Mouse (Mus musculus) liver, embryonic 11.5 days (tissue): ENCODE data around the gene Bola1. TPM values are rescaled to one million over a fixed set of nuclear protein-coding genes. Genes with fewer than 3 reads are reported as not detected.

Experiments used
- ATAC-seq: fragments of 200-750 bp; cut with Nextera tagmentation; replicated peaks from 2 replicates; pipeline ENCODE4 v1.8.0; 2017; ENCODE audit warnings: moderate number of reproducible peaks, mild to moderate bottlenecking, moderate TSS enrichment, moderate library complexity; ENCODE audit not compliant: low FRiP score
- DNase-seq: peaks from one replicate; pipeline ENCODE4 v3.0.0-alpha.2; 2017; ENCODE audit warnings: low spot score
- H3K27ac ChIP-seq: fragments of 300-500 bp; sonication (generic); 2 replicates; pipeline ENCODE4 v1.5.1; 2014; ENCODE audit warnings: mild to moderate bottlenecking, low read depth, low read length, control low read depth
- H3K27me3 ChIP-seq: fragments of 300-500 bp; sonication (generic); replicated peaks from 2 replicates; pipeline ENCODE4 v1.6.1; 2014; ENCODE audit warnings: low read length, mixed read lengths; ENCODE audit not compliant: control insufficient read depth, insufficient read depth
- H3K36me3 ChIP-seq: fragments of 300-500 bp; sonication (generic); 2 replicates; pipeline ENCODE4 v1.6.1; 2014; ENCODE audit warnings: mild to moderate bottlenecking, low read length, moderate library complexity, mixed read lengths; ENCODE audit not compliant: control insufficient read depth, insufficient read depth
- H3K4me1 ChIP-seq: fragments of 300-500 bp; sonication (generic); replicated peaks from 2 replicates; pipeline ENCODE4 v1.6.1; 2014; ENCODE audit warnings: low read length, mixed read lengths; ENCODE audit not compliant: control insufficient read depth, insufficient read depth
- H3K4me2 ChIP-seq: fragments of 300-500 bp; sonication (generic); 2 replicates; pipeline ENCODE4 v1.6.1; 2014; ENCODE audit warnings: mild to moderate bottlenecking, control low read depth, moderate library complexity
- H3K4me3 ChIP-seq: fragments of 300-500 bp; sonication (generic); 2 replicates; pipeline ENCODE4 v1.5.1; 2014; ENCODE audit warnings: low read depth, low read length, control low read depth
- H3K9ac ChIP-seq: fragments of 300-500 bp; sonication (generic); 2 replicates; pipeline ENCODE4 v1.6.1; 2014; ENCODE audit warnings: low read depth, low read length, control low read depth
- H3K9me3 ChIP-seq: fragments of 300-500 bp; sonication (generic); 2 replicates; pipeline ENCODE4 v1.6.1; 2016; ENCODE audit warnings: low read length, inconsistent platforms, mixed read lengths; ENCODE audit not compliant: control insufficient read depth
- WGBS: fragments of 180-500 bp; shearing (Covaris S2); extraction: QIAGEN DNeasy Blood & Tissue Kit; methylation state at CpG from one replicate; pipeline ENCODE4 v1.1.7; 2014; 5-methylcytosine and 5-hydroxymethylcytosine counted together
- polyA plus RNA-seq: library from polyadenylated mRNA; unstranded; fragments of >200 nt; fragmentation: Nextera tagmentation; extraction: Ambion mirVana; gene quantifications from 2 replicates; pipeline ENCODE4 v1.2.1, GENCODE M21; 2014

Gene Bola1
- polyA plus RNA-seq, 1 experiment from 2014 or later, result 98.8 TPM

DNA sequence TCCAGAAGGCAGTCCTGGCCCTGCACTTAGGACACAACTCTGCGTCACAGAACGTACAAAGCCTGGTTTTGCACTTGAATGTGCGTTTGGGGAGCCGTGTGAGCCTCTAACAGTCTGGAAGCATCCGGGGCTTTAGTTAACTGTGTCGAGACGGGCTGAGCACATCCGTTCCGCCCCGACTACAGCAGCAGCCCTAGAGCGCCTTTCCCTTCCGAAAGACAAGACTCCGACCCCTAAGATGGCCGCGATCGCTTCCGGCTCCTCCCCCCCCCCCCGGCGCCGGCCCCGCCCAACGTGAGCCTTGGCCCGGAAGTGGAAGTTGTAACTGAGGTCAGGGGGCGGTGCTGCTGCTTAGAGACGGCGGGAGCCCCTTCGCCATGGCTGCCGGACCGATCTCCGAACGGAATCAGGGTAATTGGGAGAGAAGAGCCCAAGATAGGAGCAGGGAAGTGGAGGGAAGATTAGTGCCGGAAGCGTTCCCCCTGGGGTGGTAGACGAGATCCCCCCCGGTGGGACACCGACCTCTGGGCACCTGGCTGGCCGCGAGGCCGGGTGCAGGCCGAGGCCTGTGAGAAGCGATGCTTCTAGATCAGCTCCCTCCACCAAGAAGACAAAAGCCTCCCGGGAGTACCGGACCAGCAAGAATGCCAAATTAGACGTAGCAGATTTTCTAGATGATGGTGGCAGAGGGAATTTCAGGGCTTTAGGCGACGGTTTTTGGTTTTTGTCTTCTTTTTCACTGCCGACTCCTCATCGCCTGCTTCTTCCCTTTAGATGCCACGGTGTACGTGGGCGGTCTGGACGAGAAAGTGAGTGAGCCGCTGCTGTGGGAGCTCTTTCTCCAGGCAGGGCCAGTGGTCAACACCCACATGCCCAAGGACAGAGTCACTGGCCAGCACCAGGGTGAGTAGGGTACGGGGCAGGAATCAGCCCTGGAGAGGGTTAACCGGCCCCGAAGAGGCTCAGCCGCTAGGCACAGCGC lies 47.0 kb downstream of the Bola1 start, which contains the start of gene Sf3b4:
TSS of gene Sf3b4 (plus strand) at position 136 of the 982 bp plus-strand sequence.
- H3K36me3 ChIP-seq, result peaks cover 30% of the 10 kb centered on the region
- H3K4me2 ChIP-seq, result peak within 1 kb of the TSS; percentile 95
- no peaks in the 10 kb centered on the region for H3K9me3 ChIP-seq
- ATAC-seq (peak; percentile 91), DNase-seq (peak; percentile 97)
- H3K9ac ChIP-seq, result peak within 1 kb of the TSS; percentile 96
- peaks cover 19% of the 10 kb centered on the region for H3K4me1 ChIP-seq
- WGBS, result under 1% methylated on average over 58 of the region's 58 CpGs
- H3K4me3 ChIP-seq, result peak within 1 kb of the TSS; percentile 87
- no peaks in the 10 kb centered on the region for H3K27me3 ChIP-seq
- H3K27ac ChIP-seq, result peak within 1 kb of the TSS; percentile 95

- Histone ChIP-seq H3K4me3 (peak overlapping the region; percentile 87), H3K36me3 (peaks cover 27% of the 10 kb centered on the region), H3K27ac (peak overlapping the region; percentile 95), H3K4me1 (peaks cover 19% of the 10 kb centered on the region), H3K9ac (peak overlapping the region; percentile 96), H3K27me3 (no peaks in the 10 kb centered on the region), H3K4me2 (peak overlapping the region; percentile 95), H3K9me3 (no peaks in the 10 kb centered on the region)
- WGBS, result 19% methylated on average over 18 of the region's 18 CpGs
- DNase-seq (no peak), ATAC-seq (no peak)
These were observed 47.8 kb downstream of the Bola1 start for GRCm38 (mm10) chr3:96171583-96172196.

- no peak for ATAC-seq
- Histone ChIP-seq H3K36me3 (peaks cover 22% of the 10 kb centered on the region), H3K9ac (peak overlapping the region; percentile 96), H3K4me2 (peak overlapping the region; percentile 95), H3K27ac (peak overlapping the region; percentile 95; the same call in 1 of the 2 replicates), H3K27me3 (no peaks in the 10 kb centered on the region), H3K9me3 (no peaks in the 10 kb centered on the region), H3K4me1 (peaks cover 19% of the 10 kb centered on the region), H3K4me3 (peak overlapping the region; percentile 87)
- WGBS, result 51% methylated on average over 10 of the region's 10 CpGs
- DNase-seq, result no peak
These were observed 48.4 kb downstream of the Bola1 start for GRCm38 (mm10) chr3:96170976-96171545.

- ATAC-seq (no peak), DNase-seq (no peak)
- Histone ChIP-seq H3K36me3 (peaks cover 16% of the 10 kb centered on the region), H3K4me2 (peak overlapping the region; percentile 4; the same call in 1 of the 2 replicates), H3K4me3 (no peak overlapping the region), H3K9ac (peak overlapping the region; percentile 10; the same call in 1 of the 2 replicates), H3K27ac (no peak overlapping the region), H3K4me1 (peaks cover 19% of the 10 kb centered on the region), H3K9me3 (no peaks in the 10 kb centered on the region), H3K27me3 (no peaks in the 10 kb centered on the region)
- WGBS, result 76% methylated on average over 4 of the region's 4 CpGs
These were observed 49.2 kb downstream of the Bola1 start for GRCm38 (mm10) chr3:96170276-96170675.

DNA sequence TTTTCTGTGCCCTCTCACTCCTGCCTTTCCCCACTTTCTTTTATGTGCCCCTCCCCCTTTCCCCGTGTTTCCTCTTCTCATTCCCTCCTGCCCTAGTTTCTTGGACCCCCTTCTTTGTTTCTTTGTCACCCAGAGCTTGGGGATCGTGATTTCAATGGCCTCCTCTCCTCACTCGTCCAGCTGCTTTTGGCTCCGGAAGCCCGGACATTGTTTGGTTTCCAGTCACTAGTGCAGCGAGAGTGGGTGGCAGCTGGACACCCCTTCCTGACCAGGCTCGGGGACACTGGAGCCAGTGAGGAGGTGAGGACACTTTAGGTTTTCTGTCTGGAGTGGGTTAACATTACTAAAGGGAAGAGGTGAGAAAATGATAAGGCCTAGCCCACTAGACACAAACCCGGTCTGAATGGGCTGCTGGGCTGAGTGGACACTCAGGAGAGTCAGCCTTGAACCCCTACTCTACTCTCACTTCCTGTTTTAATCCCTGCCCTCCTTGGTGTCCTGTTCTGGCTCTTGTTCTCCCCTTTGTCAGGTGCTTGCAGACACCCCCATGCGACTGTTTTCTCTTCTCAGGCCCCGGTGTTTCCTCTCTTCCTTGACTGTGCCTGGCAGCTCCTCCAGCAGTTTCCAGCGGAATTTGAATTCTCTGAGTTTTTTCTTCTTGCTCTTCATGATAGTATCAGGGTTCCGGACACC lies 50.9 kb downstream of the Bola1 start:
- Histone ChIP-seq H3K4me2 (no peak overlapping the region), H3K27ac (no peak overlapping the region), H3K4me1 (peaks cover 6% of the 10 kb centered on the region), H3K9ac (no peak overlapping the region), H3K36me3 (peaks cover 3% of the 10 kb centered on the region; the same call in 1 of the 2 replicates), H3K27me3 (peaks cover 1% of the 10 kb centered on the region; the same call in 1 of the 2 replicates), H3K4me3 (no peak overlapping the region), H3K9me3 (no peaks in the 10 kb centered on the region)
- DNase-seq, result no peak
- WGBS, result 75% methylated on average over 12 of the region's 12 CpGs
- ATAC-seq, result no peak

- Histone ChIP-seq H3K27ac (no peak overlapping the region), H3K9me3 (no peaks in the 10 kb centered on the region), H3K27me3 (peaks cover 25% of the 10 kb centered on the region), H3K4me2 (no peak overlapping the region), H3K36me3 (no peaks in the 10 kb centered on the region), H3K4me1 (peaks cover 11% of the 10 kb centered on the region), H3K9ac (no peak overlapping the region), H3K4me3 (no peak overlapping the region)
- DNase-seq (no peak), ATAC-seq (no peak)
- 87% methylated on average over 6 of the region's 6 CpGs for WGBS
These were observed 56.5 kb downstream of the Bola1 start for GRCm38 (mm10) chr3:96163040-96163439.

DNA sequence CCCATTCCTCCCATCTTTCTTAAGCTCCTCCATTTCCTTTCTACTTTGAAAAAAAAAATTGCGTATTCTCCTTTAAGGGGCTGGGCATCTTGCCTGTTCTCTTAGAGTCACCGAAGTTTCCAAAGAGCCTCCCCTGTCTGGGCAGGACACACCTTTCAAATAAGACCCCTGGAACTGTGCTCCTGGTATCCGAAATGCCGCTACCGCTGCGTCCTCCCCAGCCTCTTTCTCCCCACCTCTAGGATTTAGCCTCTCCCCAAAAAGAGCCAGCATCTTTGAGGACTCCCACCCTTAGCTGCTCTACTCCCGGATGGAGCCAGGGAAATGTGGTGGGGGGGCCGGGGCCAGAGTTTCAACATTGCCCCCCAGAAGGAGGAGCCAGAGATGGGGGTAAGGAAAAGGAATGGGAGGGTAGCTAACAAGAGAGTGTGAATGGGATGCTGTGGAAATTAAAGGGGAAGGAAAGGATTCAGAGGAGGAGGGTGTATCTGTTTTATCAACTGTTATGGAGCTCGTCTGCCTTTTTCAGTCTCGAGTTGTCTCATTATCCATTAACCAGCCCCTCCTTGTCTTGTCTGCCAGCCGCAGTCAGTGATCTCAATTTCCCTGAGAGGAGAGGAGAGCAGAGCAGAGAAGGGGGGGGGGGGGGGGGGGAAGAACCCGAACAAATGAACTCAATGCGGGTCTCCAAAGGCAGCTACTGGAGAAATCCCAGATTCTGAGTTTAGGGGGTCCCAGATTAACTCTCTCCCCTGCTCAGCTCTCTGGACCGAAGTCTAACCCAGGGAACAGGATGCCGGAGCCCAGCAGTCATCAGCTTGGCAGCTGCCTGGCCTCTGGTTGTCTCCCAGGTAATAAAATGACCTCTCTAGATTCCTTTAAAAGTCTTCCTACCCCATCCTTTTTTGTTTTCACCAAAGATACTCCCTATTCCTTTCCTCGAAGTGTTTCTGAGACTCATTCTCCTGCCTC lies 57.4 kb downstream of the Bola1 start, which contains the start of gene Mtmr11:
TSS of gene Mtmr11 (plus strand) at position 136 of the 972 bp plus-strand sequence.
- Histone ChIP-seq H3K9ac (peak within 1 kb of the TSS; percentile 54), H3K27me3 (peaks cover 25% of the 10 kb centered on the region), H3K4me1 (peaks cover 11% of the 10 kb centered on the region), H3K4me3 (peak within 1 kb of the TSS; percentile 45), H3K27ac (peak within 1 kb of the TSS; percentile 30; the same call in 1 of the 2 replicates), H3K9me3 (no peaks in the 10 kb centered on the region), H3K36me3 (no peaks in the 10 kb centered on the region), H3K4me2 (peak within 1 kb of the TSS; percentile 65)
- ATAC-seq (no peak), DNase-seq (no peak)
- WGBS, result 11% methylated on average over 16 of the region's 16 CpGs
